Mouse (Mus musculus): ENCODE results near the gene Gm21921. TPM values are rescaled to one million over a fixed set of nuclear protein-coding genes. Genes with fewer than 3 reads are reported as not detected.
"Not testable (repeated sequence)": the region's sequence is repeated elsewhere in the genome, so short reads cannot be mapped to it uniquely, and the experiment has no call there.

Gm21921 gene
- not detected for total RNA-seq (2021)

DNA sequence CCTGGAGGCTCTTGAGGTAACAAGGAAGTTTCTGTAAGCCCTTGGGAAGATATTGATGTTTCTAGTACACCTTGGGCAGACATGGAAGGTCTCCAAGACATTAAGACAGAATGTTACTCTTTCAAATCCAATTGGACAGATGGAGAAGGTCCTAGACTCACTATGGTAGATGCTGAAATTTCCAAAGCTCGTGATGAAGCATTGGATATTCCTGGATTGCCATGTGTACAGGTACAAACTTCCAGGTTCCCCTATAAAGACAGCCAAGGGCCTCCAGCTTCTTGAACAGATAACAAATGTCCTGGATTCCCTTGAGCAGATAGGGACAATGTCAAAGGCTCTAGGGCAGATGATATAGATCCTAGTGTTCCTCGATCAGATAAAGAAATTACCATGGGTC lies at the start of gene Gm21921:
TSS of gene Gm21921 (minus strand) at position 101 of the 400 bp plus-strand sequence.
- DNase-seq (ENCODE audit: low spot score in 2 of 2); intact Hi-C loops (cut with DNase I): not testable (repeated sequence)
